Mouse (Mus musculus): ENCODE results near the gene Adgrl1. TPM values are rescaled to one million over a fixed set of nuclear protein-coding genes. Genes with fewer than 3 reads are reported as not detected.
A peak's percentile ranks its signal among the peaks of the same experiment; 100 is the strongest.

Gene Adgrl1
- polyA plus RNA-seq, 1 experiment from 2014 or later = 18.3 TPM

GRCm38 (mm10) chr8:83971121-83971520 lies 71.2 kb downstream of the Adgrl1 start:
- 89% methylated on average over 4 of the region's 4 CpGs for WGBS

GRCm38 (mm10) chr8:83971661-83972060 lies 71.8 kb downstream of the Adgrl1 start:
- H3K4me1 ChIP-seq (ENCODE audit: control insufficient read depth, insufficient read depth, low read length) = no peaks in the 10 kb centered on the region; the same call in 1 of the 2 replicates
- peak overlapping the region; percentile 90 for H3K4me3 ChIP-seq (ENCODE audit: low read depth, low read length)
- H3K9me3 ChIP-seq (replicated peaks; ENCODE audit: control insufficient read depth, low read length) = no peaks in the 10 kb centered on the region
- no peak overlapping the region; the same call in 1 of the 2 replicates for H3K9ac ChIP-seq (replicated peaks; ENCODE audit: low read length)
- ATAC-seq (replicated peaks; ENCODE audit: insufficient number of reproducible peaks, low FRiP score, low TSS enrichment, low read depth) (no peak), DNase-seq (ENCODE audit: low spot score) (no peak)
- H3K4me2 ChIP-seq (ENCODE audit: low read depth, low read length) = peak overlapping the region; percentile 91
- peaks cover 3% of the 10 kb centered on the region; the same call in 1 of the 2 replicates for H3K36me3 ChIP-seq (replicated peaks; ENCODE audit: control insufficient read depth, insufficient read depth, low read depth, low read length)
- no peaks in the 10 kb centered on the region for H3K27me3 ChIP-seq (ENCODE audit: control insufficient read depth, insufficient read depth, low read length)
- H3K27ac ChIP-seq (replicated peaks; ENCODE audit: low read depth, low read length) = no peak overlapping the region
- 74% methylated on average over 6 of the region's 6 CpGs for WGBS

More at GRCm38 (mm10) chr8:83971121-83971520, 71.2 kb downstream of the Adgrl1 start:
- Histone ChIP-seq H3K4me3 (ENCODE audit: low read depth, low read length) (no peak overlapping the region), H3K4me2 (ENCODE audit: low read depth, low read length) (no peak overlapping the region), H3K36me3 (replicated peaks; ENCODE audit: control insufficient read depth, insufficient read depth, low read depth, low read length) (peaks cover 3% of the 10 kb centered on the region; the same call in 1 of the 2 replicates), H3K27me3 (ENCODE audit: control insufficient read depth, insufficient read depth, low read length) (no peaks in the 10 kb centered on the region), H3K27ac (replicated peaks; ENCODE audit: low read depth, low read length) (no peak overlapping the region), H3K9ac (replicated peaks; ENCODE audit: low read length) (no peak overlapping the region), H3K9me3 (replicated peaks; ENCODE audit: control insufficient read depth, low read length) (no peaks in the 10 kb centered on the region), H3K4me1 (ENCODE audit: control insufficient read depth, insufficient read depth, low read length) (no peaks in the 10 kb centered on the region; the same call in 1 of the 2 replicates)
- no peak for ATAC-seq (replicated peaks; ENCODE audit: insufficient number of reproducible peaks, low FRiP score, low TSS enrichment, low read depth)
- no peak for DNase-seq (ENCODE audit: low spot score)

- ATAC-seq (replicated peaks; ENCODE audit: insufficient number of reproducible peaks, low FRiP score, low TSS enrichment, low read depth) (peak; percentile 99), DNase-seq (ENCODE audit: low spot score) (peak; percentile 99)
- peak within 1 kb of the TSS; percentile 67; the same call in 1 of the 2 replicates for H3K27ac ChIP-seq (replicated peaks; ENCODE audit: low read depth, low read length)
- peak within 1 kb of the TSS; percentile 93 for H3K4me2 ChIP-seq (ENCODE audit: low read depth, low read length)
- H3K9ac ChIP-seq (replicated peaks; ENCODE audit: low read length) = peak within 1 kb of the TSS; percentile 86
- peak within 1 kb of the TSS; percentile 90 for H3K4me3 ChIP-seq (ENCODE audit: low read depth, low read length)
- WGBS = under 1% methylated on average over 77 of the region's 94 CpGs
- H3K27me3 ChIP-seq (ENCODE audit: control insufficient read depth, insufficient read depth, low read length) = no peaks in the 10 kb centered on the region
- no peaks in the 10 kb centered on the region for H3K9me3 ChIP-seq (replicated peaks; ENCODE audit: control insufficient read depth, low read length)
- H3K4me1 ChIP-seq (ENCODE audit: control insufficient read depth, insufficient read depth, low read length) = peaks cover under 1% of the 10 kb centered on the region
- H3K36me3 ChIP-seq (replicated peaks; ENCODE audit: control insufficient read depth, insufficient read depth, low read depth, low read length) = peaks cover 3% of the 10 kb centered on the region; the same call in 1 of the 2 replicates
Observed at GRCm38 (mm10) chr8:83972150-83973120, 72.5 kb downstream of the Adgrl1 start, which contains the start of gene Prkaca. Gene Prkaca, plus strand, starts transcription at chr8:83972993.

- peaks cover 3% of the 10 kb centered on the region; the same call in 1 of the 2 replicates for H3K36me3 ChIP-seq (replicated peaks; ENCODE audit: control insufficient read depth, insufficient read depth, low read depth, low read length)
- peak overlapping the region; percentile 86 for H3K9ac ChIP-seq (replicated peaks; ENCODE audit: low read length)
- peak overlapping the region; percentile 90 for H3K4me3 ChIP-seq (ENCODE audit: low read depth, low read length)
- ATAC-seq (replicated peaks; ENCODE audit: insufficient number of reproducible peaks, low FRiP score, low TSS enrichment, low read depth) (peak; percentile 5; the same call in 1 of the 2 replicates), DNase-seq (ENCODE audit: low spot score) (no peak)
- no peaks in the 10 kb centered on the region for H3K9me3 ChIP-seq (replicated peaks; ENCODE audit: control insufficient read depth, low read length)
- WGBS = 2% methylated on average over 37 of the region's 37 CpGs
- peaks cover 3% of the 10 kb centered on the region for H3K4me1 ChIP-seq (ENCODE audit: control insufficient read depth, insufficient read depth, low read length)
- no peaks in the 10 kb centered on the region for H3K27me3 ChIP-seq (ENCODE audit: control insufficient read depth, insufficient read depth, low read length)
- H3K4me2 ChIP-seq (ENCODE audit: low read depth, low read length) = peak overlapping the region; percentile 93
- H3K27ac ChIP-seq (replicated peaks; ENCODE audit: low read depth, low read length) = no peak overlapping the region
Observed at GRCm38 (mm10) chr8:83973161-83974031, 73.5 kb downstream of the Adgrl1 start.

GRCm38 (mm10) chr8:83974521-83974920 lies 74.6 kb downstream of the Adgrl1 start:
- Histone ChIP-seq H3K4me2 (ENCODE audit: low read depth, low read length) (no peak overlapping the region), H3K36me3 (replicated peaks; ENCODE audit: control insufficient read depth, insufficient read depth, low read depth, low read length) (peaks cover 3% of the 10 kb centered on the region; the same call in 1 of the 2 replicates), H3K9me3 (replicated peaks; ENCODE audit: control insufficient read depth, low read length) (no peaks in the 10 kb centered on the region), H3K4me1 (ENCODE audit: control insufficient read depth, insufficient read depth, low read length) (peaks cover 3% of the 10 kb centered on the region), H3K27me3 (ENCODE audit: control insufficient read depth, insufficient read depth, low read length) (no peaks in the 10 kb centered on the region), H3K4me3 (ENCODE audit: low read depth, low read length) (no peak overlapping the region; the same call in 1 of the 2 replicates), H3K27ac (replicated peaks; ENCODE audit: low read depth, low read length) (no peak overlapping the region), H3K9ac (replicated peaks; ENCODE audit: low read length) (no peak overlapping the region)
- DNase-seq (ENCODE audit: low spot score) (no peak), ATAC-seq (replicated peaks; ENCODE audit: insufficient number of reproducible peaks, low FRiP score, low TSS enrichment, low read depth) (no peak)
- WGBS = 86% methylated on average over 4 of the region's 4 CpGs

GRCm38 (mm10) chr8:83976101-83976630 lies 76.3 kb downstream of the Adgrl1 start:
- H3K27ac ChIP-seq (replicated peaks; ENCODE audit: low read depth, low read length) = no peak overlapping the region
- 86% methylated on average over 4 of the region's 4 CpGs for WGBS
- H3K4me1 ChIP-seq (ENCODE audit: control insufficient read depth, insufficient read depth, low read length) = peaks cover 3% of the 10 kb centered on the region
- ATAC-seq (replicated peaks; ENCODE audit: insufficient number of reproducible peaks, low FRiP score, low TSS enrichment, low read depth) (no peak), DNase-seq (ENCODE audit: low spot score) (no peak)
- no peak overlapping the region for H3K4me2 ChIP-seq (ENCODE audit: low read depth, low read length)
- no peaks in the 10 kb centered on the region for H3K9me3 ChIP-seq (replicated peaks; ENCODE audit: control insufficient read depth, low read length)
- H3K4me3 ChIP-seq (ENCODE audit: low read depth, low read length) = no peak overlapping the region
- H3K36me3 ChIP-seq (replicated peaks; ENCODE audit: control insufficient read depth, insufficient read depth, low read depth, low read length) = no peaks in the 10 kb centered on the region; the same call in 1 of the 2 replicates
- no peak overlapping the region for H3K9ac ChIP-seq (replicated peaks; ENCODE audit: low read length)
- H3K27me3 ChIP-seq (ENCODE audit: control insufficient read depth, insufficient read depth, low read length) = no peaks in the 10 kb centered on the region

GRCm38 (mm10) chr8:83976779-83977350 lies 77.0 kb downstream of the Adgrl1 start:
- Histone ChIP-seq H3K4me1 (ENCODE audit: control insufficient read depth, insufficient read depth, low read length) (peaks cover 3% of the 10 kb centered on the region), H3K4me3 (ENCODE audit: low read depth, low read length) (no peak overlapping the region), H3K9me3 (replicated peaks; ENCODE audit: control insufficient read depth, low read length) (no peaks in the 10 kb centered on the region), H3K27ac (replicated peaks; ENCODE audit: low read depth, low read length) (no peak overlapping the region), H3K9ac (replicated peaks; ENCODE audit: low read length) (no peak overlapping the region), H3K27me3 (ENCODE audit: control insufficient read depth, insufficient read depth, low read length) (no peaks in the 10 kb centered on the region), H3K36me3 (replicated peaks; ENCODE audit: control insufficient read depth, insufficient read depth, low read depth, low read length) (no peaks in the 10 kb centered on the region; the same call in 1 of the 2 replicates), H3K4me2 (ENCODE audit: low read depth, low read length) (no peak overlapping the region)
- DNase-seq (ENCODE audit: low spot score) (no peak), ATAC-seq (replicated peaks; ENCODE audit: insufficient number of reproducible peaks, low FRiP score, low TSS enrichment, low read depth) (no peak)
- WGBS = 88% methylated on average over 5 of the region's 5 CpGs
